Mouse (Mus musculus) gastrocnemius, adult 2 months (tissue): ENCODE data around the gene Ybx2. TPM values are rescaled to one million over a fixed set of nuclear protein-coding genes. Genes with fewer than 3 reads are reported as not detected.
A peak's percentile ranks its signal among the peaks of the same experiment; 100 is the strongest.

Experiments used
- DNase-seq: peaks from one replicate; pipeline ENCODE4 v3.0.0; 2022
- H3K27ac ChIP-seq: fragments of 200-600 bp; 2 replicates; pipeline ENCODE4 v1.8.1; 2022; ENCODE audit warnings: mild to moderate bottlenecking
- H3K4me3 ChIP-seq: fragments of 200-600 bp; 2 replicates; pipeline ENCODE4 v1.8.1; 2022; ENCODE audit warnings: mild to moderate bottlenecking, moderate library complexity
- CTCF ChIP-seq: fragments of 200-600 bp; IDR thresholded peaks from 2 replicates; pipeline ENCODE4 v1.8.1; 2022; ENCODE audit warnings: antibody characterized with exemption, mild to moderate bottlenecking, moderate library complexity
- intact Hi-C: fragments of 180-260 bp; cut with DNase I; formaldehyde crosslinking; loops from one replicate; pipeline ENCODE4 v1.15.1; 2025
- long read RNA-seq, 2 experiments: library from polyadenylated mRNA; stranded (forward); transcript quantifications; one replicate each; pipeline ENCODE4 v2.0.0; 2021
- total RNA-seq, 2 experiments: library from RNA; stranded (reverse); gene quantifications; 2 replicates each; pipeline ENCODE4 v1.2.3; 2021

Gene Ybx2
- 10 to 100 TPM in 1 of 2 experiments, 1 to 10 TPM in 1; 8.0 to 16.5 TPM for total RNA-seq
- long read RNA-seq, experiment 1, transcript Ybx2-201 (9 exons, 1,673 nt), result major isoform, 6 of 12 reads
- long read RNA-seq, experiment 1, partial matches to known transcripts, result 2 of 12 reads
- long read RNA-seq, experiment 1, other reads (novel, unspliced or antisense), result 4 of 12 reads
- long read RNA-seq, experiment 2, partial matches to known transcripts, result 1 of 7 reads
- long read RNA-seq, experiment 2, other reads (novel, unspliced or antisense), result 2 of 7 reads

GRCm38 (mm10) chr11:69935137-69935879, at the start of gene Ybx2:
Gene Ybx2 (plus strand): TSS chr11:69935796.
- intact Hi-C loops, result no loop called here
- TF ChIP-seq CTCF, result peak; percentile 10; the same call in 1 of the 2 replicates
- peak; percentile 95 for DNase-seq
- Histone ChIP-seq H3K4me3 (peak within 1 kb of the TSS; percentile 77), H3K27ac (peak within 1 kb of the TSS; percentile 83)

GRCm38 (mm10) chr11:69886907-69887635, 48.5 kb upstream of the Ybx2 start:
- TF ChIP-seq CTCF, result peak; percentile 55
- H3K27ac ChIP-seq, result peak overlapping the region; percentile 28; the same call in 1 of the 2 replicates
- intact Hi-C loops, result no loop called here
- no peak overlapping the region for H3K4me3 ChIP-seq
- DNase-seq, result no peak

- no peak for DNase-seq
- no peak overlapping the region for H3K27ac ChIP-seq
- no peak for TF ChIP-seq CTCF
- intact Hi-C loops, result no loop called here
- no peak overlapping the region for H3K4me3 ChIP-seq
Observed at GRCm38 (mm10) chr11:69891482-69891881, 44.1 kb upstream of the Ybx2 start.

GRCm38 (mm10) chr11:69894671-69895070, 40.9 kb upstream of the Ybx2 start:
- intact Hi-C loops, result no loop called here
- Histone ChIP-seq H3K27ac (no peak overlapping the region), H3K4me3 (no peak overlapping the region)
- no peak for TF ChIP-seq CTCF
- no peak for DNase-seq

- TF ChIP-seq CTCF, result no peak
- Histone ChIP-seq H3K4me3 (no peak within 1 kb of the TSS), H3K27ac (no peak within 1 kb of the TSS)
- no peak for DNase-seq
- intact Hi-C loops, result no loop called here
Observed at GRCm38 (mm10) chr11:69895291-69895690, 40.3 kb upstream of the Ybx2 start, which contains the start of gene Acap1. Gene Acap1 (minus strand): TSS chr11:69895539.

- TF ChIP-seq CTCF, result no peak
- intact Hi-C loops, result loop anchor here (2.0 kb wide), 1 partner anchor 19 kb away; the partner anchor contains the start of gene Kctd11
- Histone ChIP-seq H3K4me3 (peak overlapping the region; percentile 93), H3K27ac (no peak overlapping the region; the same call in 1 of the 2 replicates)
- DNase-seq, result no peak
Observed at GRCm38 (mm10) chr11:69899870-69900269, 35.7 kb upstream of the Ybx2 start.

- peak; percentile 91 for DNase-seq
- Histone ChIP-seq H3K27ac (peak within 1 kb of the TSS; percentile 99), H3K4me3 (peak within 1 kb of the TSS; percentile 93)
- no peak for TF ChIP-seq CTCF
- intact Hi-C loops, result loop anchor here (2.0 kb wide), 1 partner anchor 20 kb away; the partner anchor contains the start of gene Kctd11
Observed at GRCm38 (mm10) chr11:69900471-69901405, 34.9 kb upstream of the Ybx2 start, which contains the start of the genes 2810408A11Rik and Neurl4. Gene 2810408A11Rik (minus strand): TSS chr11:69900987. Gene Neurl4 (plus strand): TSS chr11:69901072.

GRCm38 (mm10) chr11:69901406-69901846, 34.2 kb upstream of the Ybx2 start:
- H3K27ac ChIP-seq, result peak overlapping the region; percentile 99
- H3K4me3 ChIP-seq, result peak overlapping the region; percentile 93
- intact Hi-C loops, result loop anchor here (2.0 kb wide), 1 partner anchor 21 kb away; the partner anchor contains the start of gene Kctd11
- no peak for TF ChIP-seq CTCF
- DNase-seq, result peak; percentile 97

GRCm38 (mm10) chr11:69901993-69902392, 33.6 kb upstream of the Ybx2 start:
- Histone ChIP-seq H3K27ac (peak overlapping the region; percentile 99), H3K4me3 (peak overlapping the region; percentile 93)
- TF ChIP-seq CTCF, result no peak
- intact Hi-C loops, result loop anchor here (2.0 kb wide), 1 partner anchor 21 kb away; the partner anchor contains the start of gene Kctd11
- DNase-seq, result no peak

- no peak for TF ChIP-seq CTCF
- Histone ChIP-seq H3K4me3 (peak overlapping the region; percentile 93), H3K27ac (no peak overlapping the region)
- DNase-seq, result no peak
- intact Hi-C loops, result no loop called here
Observed at GRCm38 (mm10) chr11:69902972-69903371, 32.6 kb upstream of the Ybx2 start.

- intact Hi-C loops, result no loop called here
Observed at GRCm38 (mm10) chr11:69904311-69904710, 31.3 kb upstream of the Ybx2 start.

More at GRCm38 (mm10) chr11:69904311-69904710, 31.3 kb upstream of the Ybx2 start:
- no peak overlapping the region for H3K4me3 ChIP-seq
- no peak for DNase-seq
- TF ChIP-seq CTCF, result no peak
- no peak overlapping the region for H3K27ac ChIP-seq
